Comparison of ENCODE assay signal across 9 mouse cellular contexts in genomic region chr3:144570816-144571487, GRCm38 (mm10). TPM values are rescaled to one million over a fixed set of nuclear protein-coding genes. Genes with fewer than 3 reads are reported as not detected.
DNase-seq lines count a peak whose midpoint lies in the region; ATAC-seq and TF ChIP-seq lines count a peak whose summit lies in the region.
"Had no signal": no experiment of that assay in that cellular context is flagged by ENCODE, and none has a peak within 500 bp of the region (broad histone marks: within the 10 kb centered on the region; RNA-seq: fewer than 3 reads in every experiment).

No protein-coding gene starts in this region.

- peak overlapping the region; percentile 92 for H3K9ac ChIP-seq in heart, embryonic 11.5 days (ENCODE audit: low read depth, low read length)
- H3K9ac ChIP-seq in forebrain, embryonic 13.5 days, result peak overlapping the region; percentile 93
- peak overlapping the region; percentile 86 for H3K9ac ChIP-seq in liver, embryonic 16.5 days (ENCODE audit: low read depth, low read length)

- no peaks in the 10 kb centered on the region; the same call in 1 of the 2 replicates for H3K36me3 ChIP-seq in heart, embryonic 11.5 days (ENCODE audit: control insufficient read depth, insufficient read depth, low read length)
- H3K36me3 ChIP-seq in E14TG2a.4 (ENCODE audit: insufficient read depth, low read length), result peaks cover 40% of the 10 kb centered on the region
- H3K36me3 ChIP-seq in forebrain, embryonic 13.5 days (ENCODE audit: poor library complexity, severe bottlenecking), result peaks cover 18% of the 10 kb centered on the region
- H3K36me3 ChIP-seq in liver, embryonic 16.5 days (ENCODE audit: control insufficient read depth, insufficient read depth), result peaks cover 10% of the 10 kb centered on the region; the same call in 1 of the 2 replicates

- no peak for TF ChIP-seq CTCF in E14TG2a.4 (conservative IDR thresholded peaks at IDR 0.05; ENCODE audit: low read length)

- H3K4me1 ChIP-seq in heart, embryonic 11.5 days (ENCODE audit: control insufficient read depth, insufficient read depth, low read length), result peaks cover 14% of the 10 kb centered on the region
- H3K4me1 ChIP-seq in E14TG2a.4 (replicated peaks; ENCODE audit: low read depth, low read length), result peaks cover 59% of the 10 kb centered on the region
- peaks cover 54% of the 10 kb centered on the region for H3K4me1 ChIP-seq in forebrain, embryonic 13.5 days
- H3K4me1 ChIP-seq in liver, embryonic 16.5 days (ENCODE audit: control insufficient read depth, low read depth, low read length), result peaks cover 27% of the 10 kb centered on the region

- H3K4me2 ChIP-seq in heart, embryonic 11.5 days, result peak overlapping the region; percentile 62
- peak overlapping the region; percentile 59 for H3K4me2 ChIP-seq in forebrain, embryonic 13.5 days
- H3K4me2 ChIP-seq in liver, embryonic 16.5 days (ENCODE audit: low read depth, low read length), result peak overlapping the region; percentile 74

- H3K27me3 ChIP-seq in heart, embryonic 11.5 days (ENCODE audit: control insufficient read depth, insufficient read depth, low read length), result no peaks in the 10 kb centered on the region
- peaks cover 15% of the 10 kb centered on the region for H3K27me3 ChIP-seq in E14TG2a.4 (ENCODE audit: insufficient read depth, low read length)
- H3K27me3 ChIP-seq in forebrain, embryonic 13.5 days, result no peaks in the 10 kb centered on the region
- H3K27me3 ChIP-seq in liver, embryonic 16.5 days (ENCODE audit: control insufficient read depth, insufficient read depth, low read depth, low read length), result no peaks in the 10 kb centered on the region
- H3K27me3 ChIP-seq: Patski had no signal

- no peaks in the 10 kb centered on the region for H3K9me3 ChIP-seq in heart, embryonic 11.5 days (replicated peaks; ENCODE audit: control insufficient read depth, low read length)
- H3K9me3 ChIP-seq in E14TG2a.4 (ENCODE audit: low read length), result no peaks in the 10 kb centered on the region
- H3K9me3 ChIP-seq in forebrain, embryonic 13.5 days (replicated peaks), result no peaks in the 10 kb centered on the region
- H3K9me3 ChIP-seq in liver, embryonic 16.5 days (replicated peaks; ENCODE audit: control insufficient read depth, low read length), result no peaks in the 10 kb centered on the region

- peak overlapping the region; percentile 84 for H3K4me3 ChIP-seq in heart, embryonic 11.5 days (ENCODE audit: low read depth, low read length)
- H3K4me3 ChIP-seq in E14TG2a.4 (replicated peaks; ENCODE audit: low read length), result peak overlapping the region; percentile 98
- peak overlapping the region; percentile 92 for H3K4me3 ChIP-seq in forebrain, embryonic 13.5 days
- peak overlapping the region; percentile 86 for H3K4me3 ChIP-seq in liver, embryonic 16.5 days (ENCODE audit: low read depth, low read length)

- peak overlapping the region; percentile 91 for H3K27ac ChIP-seq in heart, embryonic 11.5 days (ENCODE audit: low read depth, low read length)
- peak overlapping the region; percentile 94 for H3K27ac ChIP-seq in forebrain, embryonic 13.5 days
- H3K27ac ChIP-seq in liver, embryonic 16.5 days (ENCODE audit: low read length), result peak overlapping the region; percentile 93

- ATAC-seq in heart, embryonic 11.5 days (replicated peaks; ENCODE audit: insufficient number of reproducible peaks, low FRiP score, low TSS enrichment), result no peak
- no peak for ATAC-seq in forebrain, embryonic 13.5 days
- ATAC-seq in liver, embryonic 16.5 days (ENCODE audit: low read depth), result no peak

- no peak for DNase-seq in heart, postnatal 36 days
- DNase-seq in ovary, adult 18-20 months (ENCODE audit: low spot score), result no peak
- DNase-seq in left cerebral cortex, postnatal 25 days (ENCODE audit: low spot score in 2 of 2), result no peak
- DNase-seq in retina, postnatal 1 day, result no peak

- intact Hi-C loops in heart, postnatal 36 days (cut with DNase I), result loop anchor here (2.0 to 5.0 kb wide), 2 partner anchors 46 to 369 kb away; no protein-coding TSS in a partner anchor
- intact Hi-C loops in left cerebral cortex, postnatal 25 days (cut with DNase I), result loop anchor here (2.0 kb wide), 1 partner anchor 46 kb away; no protein-coding TSS in a partner anchor

- under 1% methylated on average over 25 of the region's 25 CpGs for WGBS in heart, embryonic 11.5 days (ENCODE audit: insufficient replicate concordance)
- 2% methylated on average over 25 of the region's 25 CpGs for WGBS in forebrain, embryonic 13.5 days
- WGBS in liver, embryonic 16.5 days (ENCODE audit: insufficient replicate concordance), result under 1% methylated on average over 25 of the region's 25 CpGs

RNA-seq across cellular contexts. Expression of gene Selenof, which starts 0.8 kb away (rescaled TPM):
- polyA plus RNA-seq in heart, embryonic 11.5 days (2014; fragmentation: Nextera tagmentation; extraction: Ambion mirVana), result 339 and 350 TPM in 2 replicates
- 100 to 1,000 TPM; 134 to 135 TPM for total RNA-seq in heart, postnatal 36 days (2021)
- polyA plus RNA-seq in forebrain, embryonic 13.5 days (2015; fragmentation: Nextera tagmentation; extraction: Ambion mirVana), result 560 and 579 TPM in 2 replicates
- polyA plus RNA-seq in liver, embryonic 16.5 days (2015; fragmentation: Nextera tagmentation; extraction: Ambion mirVana), result 272 and 287 TPM in 2 replicates
- total RNA-seq in left cerebral cortex, postnatal 25 days (2021), result 100 to 1,000 TPM; 221 to 233 TPM

RNA-seq across cellular contexts. Expression of gene Hs2st1, which starts 1.0 kb away (rescaled TPM):
- 7.3 and 7.9 TPM in 2 replicates for polyA plus RNA-seq in heart, embryonic 11.5 days (2014; fragmentation: Nextera tagmentation; extraction: Ambion mirVana)
- total RNA-seq in heart, postnatal 36 days (2021), result 10 to 100 TPM in 1 of 2 experiments, 1 to 10 TPM in 1; 8.8 to 11.2 TPM
- 23.3 and 26.2 TPM in 2 replicates for polyA plus RNA-seq in forebrain, embryonic 13.5 days (2015; fragmentation: Nextera tagmentation; extraction: Ambion mirVana)
- polyA plus RNA-seq in liver, embryonic 16.5 days (2015; fragmentation: Nextera tagmentation; extraction: Ambion mirVana), result 1.4 and 1.6 TPM in 2 replicates
- total RNA-seq in left cerebral cortex, postnatal 25 days (2021), result 10 to 100 TPM; 49.4 to 52.5 TPM
